Mouse (Mus musculus) bone marrow, adult 2 months (tissue): ENCODE measurements at regions not wholly inside any gene's neighbourhood (a gene's known extent, or its start where the extent isn't known, plus 50 kb on each side); places are given as distances from the start of the nearest gene placed in this dataset.

Experiments used
- CTCF ChIP-seq: fragments of 200-500 bp; IDR thresholded peaks from 2 replicates; pipeline ENCODE4 v1.5.1; 2011; ENCODE audit warnings: low read length, control low read depth; ENCODE audit not compliant: control insufficient read depth, insufficient read depth
- POLR2A ChIP-seq: fragments of 200-500 bp; IDR thresholded peaks from 2 replicates; pipeline ENCODE4 v1.6.1; 2011; ENCODE audit warnings: low read depth, mild to moderate bottlenecking, control low read depth, low read length, borderline replicate concordance; ENCODE audit not compliant: control insufficient read depth

GRCm38 (mm10) chr17:51357690-51358361 lies 178.7 kb upstream of the Tbc1d5 start:
- TF ChIP-seq CTCF (no peak), POLR2A (no peak)
